Mouse (Mus musculus) megakaryocyte, embryonic 14.5 days (primary cell): ENCODE results near the gene Ikbip.

ENCODE experiments used
- FLI1 ChIP-seq: IDR thresholded peaks from 2 replicates; pipeline ENCODE4 v1.6.1; 2012; ENCODE audit warnings: low read length, inconsistent platforms, mixed read lengths
- GATA1 ChIP-seq: IDR thresholded peaks from 3 replicates; pipeline ENCODE4 v1.6.1; 2012; ENCODE audit warnings: mixed read lengths, low read length, inconsistent platforms, borderline replicate concordance

DNA sequence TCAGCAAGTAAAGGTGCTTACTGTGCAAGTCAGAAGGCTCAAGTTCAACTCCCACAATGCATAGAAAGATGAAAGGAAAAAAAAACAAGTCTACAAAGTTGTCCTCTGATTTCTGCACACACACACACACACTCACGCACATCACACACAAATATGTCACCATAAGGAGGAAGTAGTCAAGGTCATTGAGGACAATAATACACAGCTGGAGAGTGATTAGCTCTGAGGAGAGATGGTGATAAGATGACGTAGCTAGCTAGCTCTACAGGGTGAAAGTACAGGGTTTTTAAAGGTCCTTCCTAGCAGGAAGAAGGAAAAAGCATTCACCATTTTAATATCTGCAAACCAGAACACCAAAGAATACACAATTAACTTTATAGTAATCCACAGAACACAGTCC is 44.7 kb downstream of the Ikbip start:
- no peak for TF ChIP-seq FLI1
- no peak for TF ChIP-seq GATA1
